Mouse (Mus musculus): ENCODE data around the gene Phlda3.

Phlda3 gene

GRCm38 (mm10) chr1:135765645-135766591 lies at the start of gene Phlda3:
Gene Phlda3, plus strand, starts transcription at chr1:135766119.
- DNase-seq (ENCODE audit: low spot score), result peak; percentile 82

GRCm38 (mm10) chr1:135719486-135719885 lies 46.4 kb upstream of the Phlda3 start:
- no peak for DNase-seq (ENCODE audit: low spot score)

GRCm38 (mm10) chr1:135719983-135720382 lies 45.9 kb upstream of the Phlda3 start, which contains the start of gene Csrp1:
Gene Csrp1, plus strand, starts transcription at chr1:135720061.
- DNase-seq (ENCODE audit: low spot score), result no peak

DNA sequence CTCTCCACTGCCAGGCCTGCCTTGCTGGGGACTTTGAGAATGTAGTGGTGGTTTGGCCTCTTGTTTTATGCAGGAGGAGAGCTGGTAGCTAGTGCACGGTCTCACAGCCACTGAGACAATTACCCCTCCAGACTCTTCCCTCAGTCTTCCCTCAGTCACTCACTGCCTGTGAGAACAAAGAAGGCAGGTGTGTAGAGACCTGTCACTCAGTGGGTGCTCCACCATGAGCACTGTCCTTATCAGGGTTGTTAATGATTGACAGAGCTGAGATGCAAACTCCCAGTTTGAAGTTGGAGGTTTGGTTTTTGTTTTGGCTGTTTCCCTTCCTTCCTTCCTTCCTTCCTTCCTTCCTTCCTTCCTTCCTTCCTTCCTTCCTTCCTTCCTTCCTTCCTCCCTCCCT lies 42.9 kb upstream of the Phlda3 start:
- no peak for DNase-seq (ENCODE audit: low spot score)

GRCm38 (mm10) chr1:135724134-135724533 lies 41.8 kb upstream of the Phlda3 start:
- DNase-seq (ENCODE audit: low spot score), result no peak

GRCm38 (mm10) chr1:135725324-135725723 lies 40.6 kb upstream of the Phlda3 start:
- DNase-seq (ENCODE audit: low spot score), result no peak

- DNase-seq (ENCODE audit: low spot score), result no peak
Measured at GRCm38 (mm10) chr1:135725936-135726335, 40.0 kb upstream of the Phlda3 start.

DNA sequence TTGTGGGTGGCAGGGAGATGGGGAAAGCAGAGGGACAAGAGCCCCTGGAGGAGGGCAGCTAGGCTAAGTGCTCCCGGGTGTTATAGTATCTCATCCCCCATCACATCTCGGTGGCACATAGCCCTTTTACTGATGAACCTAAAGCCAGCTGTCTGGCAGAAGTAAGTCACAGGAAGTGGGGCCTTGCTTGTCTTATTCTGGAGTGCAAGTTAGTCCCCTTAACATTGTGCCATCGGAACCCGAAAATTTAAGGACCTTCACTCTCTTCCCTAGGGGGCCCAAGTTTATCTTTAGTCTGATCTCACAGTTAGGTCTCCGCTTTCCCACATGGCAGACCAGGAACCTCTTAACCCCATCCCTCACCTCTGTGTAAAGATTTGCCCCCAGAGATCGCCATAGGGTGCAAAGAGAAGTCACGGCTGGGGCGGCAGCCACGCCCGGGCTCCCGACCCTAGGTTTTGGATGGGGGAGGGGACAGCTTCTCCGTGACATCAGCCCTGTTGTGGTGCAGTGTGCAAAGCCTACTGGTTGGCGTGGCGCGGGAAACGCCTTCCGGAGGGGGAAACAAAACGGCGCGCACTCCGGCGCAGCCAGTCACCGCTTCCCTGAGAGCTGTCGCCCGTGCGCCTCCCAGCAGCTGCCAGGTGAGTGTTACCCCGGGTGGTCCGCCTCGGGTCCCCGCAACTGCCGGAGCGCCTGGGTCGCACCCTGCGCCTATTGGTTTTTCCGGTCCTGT lies 37.1 kb upstream of the Phlda3 start:
- DNase-seq (ENCODE audit: low spot score), result peak; percentile 81

DNA sequence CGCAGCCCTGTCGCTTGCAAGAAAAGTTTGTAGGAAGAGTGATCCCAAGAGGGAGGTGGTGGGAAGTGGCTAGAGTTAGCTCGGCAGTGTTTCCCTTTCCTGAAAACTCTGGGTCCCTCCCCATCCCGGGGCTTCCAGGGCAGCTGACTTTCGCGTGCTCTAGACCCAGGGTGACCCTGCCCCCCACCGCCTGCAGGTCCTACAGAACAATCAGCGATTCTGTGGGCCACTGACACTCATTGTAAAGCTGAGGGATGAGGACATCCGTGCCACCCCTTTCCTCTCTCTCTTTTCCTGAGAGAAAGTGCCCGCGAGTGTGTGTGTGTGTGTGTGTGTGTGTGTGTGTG lies 36.6 kb upstream of the Phlda3 start:
- no peak for DNase-seq (ENCODE audit: low spot score)

GRCm38 (mm10) chr1:135729821-135730220 lies 36.1 kb upstream of the Phlda3 start:
- DNase-seq (ENCODE audit: low spot score), result no peak

DNA sequence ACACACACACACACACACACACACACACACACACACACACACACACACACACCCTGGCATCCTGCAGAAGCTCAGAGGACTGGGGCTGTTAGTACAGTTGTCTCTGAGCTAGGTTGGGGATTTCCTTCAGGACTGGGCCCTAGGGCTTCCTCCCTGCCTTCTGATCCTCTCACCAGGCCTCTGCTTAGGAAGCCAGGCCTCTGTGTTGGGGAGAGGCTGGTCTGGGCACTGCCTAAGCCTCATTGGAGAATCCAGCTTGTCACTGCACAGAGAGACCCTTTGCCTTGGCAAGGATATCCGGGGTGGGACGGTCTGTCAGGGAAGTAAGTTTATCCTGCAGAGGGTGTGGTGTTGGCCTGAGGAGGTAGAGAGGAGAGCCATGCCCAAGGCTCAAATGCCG lies 35.6 kb upstream of the Phlda3 start:
- DNase-seq (ENCODE audit: low spot score), result no peak

DNA sequence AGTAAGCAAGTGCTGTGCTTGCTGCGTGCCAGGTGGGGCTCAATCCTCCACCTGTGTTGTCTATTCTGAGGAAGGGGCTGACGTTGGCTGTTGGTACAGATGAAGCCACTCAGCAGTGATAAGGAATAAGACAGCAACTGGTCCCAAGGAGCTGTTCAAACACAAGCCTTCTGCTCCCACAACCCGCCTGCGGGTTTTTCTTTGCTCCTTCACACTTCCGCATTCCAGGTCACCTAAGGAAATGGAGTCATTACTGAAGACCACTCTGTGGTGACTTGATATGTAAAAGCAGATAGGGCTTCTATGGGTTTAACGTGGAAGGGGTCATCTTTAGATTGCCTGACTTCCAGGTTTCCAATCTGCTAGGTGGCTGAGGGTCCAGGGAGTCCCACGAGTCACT lies 34.5 kb upstream of the Phlda3 start:
- no peak for DNase-seq (ENCODE audit: low spot score)

DNA sequence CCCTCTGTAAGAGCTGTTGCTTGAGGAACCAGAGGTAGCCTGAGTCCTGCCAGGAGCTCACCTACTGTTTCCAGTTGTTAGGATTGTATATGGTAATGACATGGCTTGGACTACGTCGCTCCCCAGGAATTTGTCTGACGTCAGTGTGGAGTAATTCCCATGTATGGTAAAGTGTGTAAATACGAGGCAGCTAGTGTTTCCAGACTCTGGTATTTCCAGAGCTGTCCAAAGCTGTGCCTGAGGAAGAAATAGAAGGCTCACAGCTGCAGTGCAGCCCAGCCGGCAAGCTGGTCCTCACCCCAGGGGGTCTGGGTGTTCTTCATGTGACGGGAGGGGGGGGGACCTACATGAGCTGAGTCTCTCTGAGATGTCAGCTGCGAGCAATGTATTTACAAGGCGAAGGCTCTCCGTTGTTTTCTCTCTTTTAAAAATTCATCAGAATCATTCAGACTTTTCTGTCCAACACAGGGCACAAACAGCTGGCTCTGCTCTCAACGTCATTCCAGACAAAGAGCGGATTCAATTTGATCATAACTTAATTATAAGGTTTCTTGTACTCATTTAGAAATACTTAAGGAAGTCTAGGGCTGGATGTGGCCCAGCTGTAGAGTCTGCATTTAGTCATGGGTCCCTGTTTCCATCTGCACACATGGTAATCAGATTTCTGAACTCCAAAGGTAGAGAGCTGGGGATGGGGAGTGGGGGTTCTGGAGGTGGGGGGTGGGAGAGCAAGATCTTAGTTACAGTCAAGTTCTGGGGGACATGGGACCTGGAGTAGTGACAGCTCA lies 33.8 kb upstream of the Phlda3 start:
- DNase-seq (ENCODE audit: low spot score), result no peak

- peak; percentile 68 for DNase-seq (ENCODE audit: low spot score)
Measured at GRCm38 (mm10) chr1:135734225-135734937, 31.5 kb upstream of the Phlda3 start.

- DNase-seq (ENCODE audit: low spot score), result no peak
Measured at GRCm38 (mm10) chr1:135735460-135735859, 30.5 kb upstream of the Phlda3 start.

DNA sequence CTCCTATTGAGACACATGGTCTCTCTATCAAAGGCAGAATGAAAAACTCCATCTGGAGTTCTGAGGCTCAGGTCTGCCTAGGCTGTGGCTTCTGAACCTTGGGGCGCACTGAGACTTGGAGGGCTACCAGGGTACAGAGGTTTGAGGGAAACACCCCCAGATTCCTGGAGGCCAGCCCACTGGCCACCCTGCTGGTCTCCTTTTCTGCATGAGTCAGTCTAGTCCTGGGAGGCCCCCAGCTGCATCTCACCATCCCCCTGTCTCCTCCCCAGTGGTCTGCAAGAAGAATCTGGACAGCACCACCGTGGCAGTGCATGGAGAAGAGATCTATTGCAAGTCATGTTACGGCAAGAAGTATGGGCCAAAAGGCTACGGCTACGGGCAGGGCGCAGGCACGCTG lies 20.9 kb upstream of the Phlda3 start:
- DNase-seq (ENCODE audit: low spot score), result no peak

DNA sequence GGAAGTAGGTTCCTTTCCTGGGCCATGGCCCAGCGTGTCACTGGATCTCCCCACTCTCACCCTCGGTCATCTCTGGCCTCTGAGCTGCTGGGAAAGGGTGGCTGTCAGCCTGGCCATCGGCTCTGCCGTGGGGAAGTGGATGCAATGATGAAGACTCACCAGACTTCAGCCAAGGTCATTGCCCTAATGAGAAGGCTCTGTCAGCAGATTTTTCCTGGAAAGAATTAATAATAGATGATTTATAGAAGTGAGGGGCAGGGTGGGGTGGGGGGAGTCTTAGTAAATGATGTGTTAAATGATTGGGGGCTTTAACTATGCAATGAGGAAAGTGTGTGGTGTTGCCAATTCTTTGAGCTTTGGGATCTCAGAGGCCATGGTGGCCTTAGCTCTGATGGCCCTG lies 19.7 kb upstream of the Phlda3 start:
- DNase-seq (ENCODE audit: low spot score), result no peak

DNA sequence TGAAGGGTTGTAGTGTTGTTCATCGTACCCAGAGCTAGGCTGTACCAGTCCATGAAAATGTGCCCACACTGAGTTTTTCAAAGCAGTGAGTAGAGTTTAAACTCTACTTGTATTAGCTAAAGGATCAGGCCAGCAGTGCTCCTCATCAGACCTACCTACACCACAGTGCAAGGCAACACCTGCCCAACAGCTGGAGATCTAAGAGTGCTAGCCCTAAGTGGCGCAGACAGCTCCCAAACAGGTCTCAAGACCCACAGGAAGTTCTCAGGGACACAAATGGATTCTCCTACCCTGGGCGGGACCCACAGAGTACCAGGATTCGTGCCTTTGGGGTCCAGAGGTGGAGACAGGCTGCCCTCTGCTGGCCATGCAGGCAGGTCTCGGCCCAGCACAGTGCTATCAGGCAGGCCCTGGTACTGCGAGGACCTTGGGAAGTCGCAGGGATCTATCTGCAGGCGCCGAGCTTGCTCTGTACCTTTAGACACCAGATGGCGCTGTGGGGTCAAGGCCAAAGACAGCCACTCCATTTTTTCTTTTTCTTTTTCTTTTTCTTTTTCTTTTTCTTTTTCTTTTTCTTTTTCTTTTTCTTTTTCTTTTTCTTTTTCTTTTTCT lies 13.1 kb upstream of the Phlda3 start:
- peak; percentile 87 for DNase-seq (ENCODE audit: low spot score)

- DNase-seq (ENCODE audit: low spot score), result peak; percentile 38
Measured at GRCm38 (mm10) chr1:135755287-135755686, 10.6 kb upstream of the Phlda3 start.

DNA sequence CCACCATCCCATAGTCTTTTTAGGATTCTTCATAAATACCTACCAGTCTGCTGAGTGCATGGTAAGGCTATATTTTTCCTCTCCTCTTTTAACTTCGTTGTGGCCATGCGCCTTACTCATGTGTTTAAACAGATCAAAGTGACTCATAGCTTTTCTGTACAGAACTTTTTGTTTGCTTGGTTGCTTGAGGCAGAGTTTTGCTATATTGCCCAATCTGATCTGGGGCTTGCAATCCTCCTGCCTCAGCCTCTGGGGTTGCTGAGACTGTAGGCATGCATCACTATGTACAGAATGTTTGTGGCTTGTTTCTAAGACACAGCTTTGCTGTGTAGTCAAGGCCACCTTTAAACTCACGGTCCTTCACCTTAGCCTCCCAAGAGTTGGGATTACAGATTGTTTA lies 10.0 kb upstream of the Phlda3 start:
- no peak for DNase-seq (ENCODE audit: low spot score)

- no peak for DNase-seq (ENCODE audit: low spot score)
Measured at GRCm38 (mm10) chr1:135757287-135757686, 8.6 kb upstream of the Phlda3 start.
